Mouse (Mus musculus) liver, embryonic 14.5 days (tissue): ENCODE data around the gene Dusp7.

Source experiments
- CTCF ChIP-seq: IDR thresholded peaks from 2 replicates; pipeline ENCODE4 v1.5.1; 2016; ENCODE audit warnings: antibody characterized with exemption, low read depth, control low read depth
- EP300 ChIP-seq: IDR thresholded peaks from 2 replicates; pipeline ENCODE4 v1.6.1; 2016; ENCODE audit warnings: antibody characterized with exemption, low read depth

- TF ChIP-seq CTCF (no peak), EP300 (no peak)
These were observed 14.7 kb upstream of the Dusp7 start for GRCm38 (mm10) chr9:106353779-106354178.
